Mouse (Mus musculus) cortical plate, adult 2 months (tissue): ENCODE data around the gene Tnni2.

Experiments used
- CTCF ChIP-seq: fragments of 200-500 bp; IDR thresholded peaks from 2 replicates; pipeline ENCODE4 v1.5.1; 2011; ENCODE audit warnings: mild to moderate bottlenecking, control low read depth, low read length; ENCODE audit not compliant: insufficient read depth; ENCODE audit errors: extremely low read depth
- POLR2A ChIP-seq: fragments of 200-500 bp; IDR thresholded peaks from 2 replicates; pipeline ENCODE4 v1.6.1; 2011; ENCODE audit warnings: mild to moderate bottlenecking, low read length, control low read depth; ENCODE audit not compliant: insufficient read depth; ENCODE audit errors: extremely low read depth

GRCm38 (mm10) chr7:142409603-142410002, 32.0 kb upstream of the Tnni2 start:
- TF ChIP-seq CTCF (no peak), POLR2A (no peak)
